Mouse (Mus musculus) E14TG2a.4 (cell line): ENCODE results near the gene Chit1.

Experiments
- CTCF ChIP-seq: conservative IDR thresholded peaks from 2 replicates; pipeline ENCODE4 v1.5.1; 2014; ENCODE audit warnings: low read length
- NANOG ChIP-seq: IDR thresholded peaks from 2 replicates; pipeline ENCODE4 v1.6.1; 2014; ENCODE audit warnings: borderline replicate concordance, low read length, mixed read lengths
- POU5F1 ChIP-seq: IDR thresholded peaks from 2 replicates; pipeline ENCODE4 v1.6.1; 2014; ENCODE audit warnings: low read length, borderline replicate concordance

DNA sequence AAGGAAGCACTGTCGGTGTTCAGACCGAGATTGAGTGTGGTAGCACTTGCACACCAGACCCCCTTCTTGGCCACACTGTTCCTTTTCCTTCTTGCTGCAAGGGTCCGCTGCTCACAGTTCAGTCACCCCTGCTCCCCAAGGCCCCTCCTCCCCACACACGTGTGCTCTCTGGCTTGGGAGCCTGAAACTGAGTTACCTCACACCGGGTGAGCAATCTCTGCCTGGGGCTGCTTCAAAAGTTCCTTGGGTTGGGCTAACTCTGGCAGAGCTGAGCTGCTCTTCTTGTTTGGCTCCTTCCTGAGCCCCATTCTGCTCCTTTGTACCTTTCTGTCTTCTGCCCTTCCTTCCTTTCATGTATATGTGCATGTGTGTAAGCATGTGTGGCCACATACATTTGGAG lies 2.5 kb downstream of the Chit1 start:
- no peak for TF ChIP-seq CTCF
- no peak for TF ChIP-seq POU5F1
- no peak for TF ChIP-seq NANOG
